Mouse (Mus musculus): Measurements from ENCODE around the gene Mto1. TPM values are rescaled to one million over a fixed set of nuclear protein-coding genes. Genes with fewer than 3 reads are reported as not detected.
"Not testable (repeated sequence)": the region's sequence is repeated elsewhere in the genome, so short reads cannot be mapped to it uniquely, and the experiment has no call there.

Gene Mto1
- polyA plus RNA-seq, 1 experiment = 23.4 TPM

DNA sequence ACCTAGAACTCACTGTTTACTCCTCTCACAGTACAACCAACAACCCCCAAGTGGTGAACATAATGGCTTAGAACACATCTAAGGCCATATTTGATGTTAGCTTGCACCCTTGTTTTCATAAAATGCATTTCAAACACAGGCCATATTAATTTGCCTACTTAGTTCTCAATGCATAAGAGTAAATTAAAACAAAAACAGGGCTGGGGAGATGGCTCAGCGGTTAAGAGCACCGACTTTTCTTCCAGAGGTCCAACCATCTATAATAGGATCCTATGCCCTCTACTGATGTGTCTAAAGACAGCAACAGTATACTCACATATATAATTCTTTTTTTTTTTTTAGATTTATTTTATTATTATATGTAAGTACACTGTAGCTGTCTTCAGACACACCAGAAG, 27.4 kb downstream of the Mto1 start:
- Histone ChIP-seq H3K27me3 (replicated peaks; ENCODE audit: control insufficient read depth, insufficient read depth, low read length) (no peaks in the 10 kb centered on the region), H3K27ac (ENCODE audit: insufficient read depth, low read depth, low read length) (no peak overlapping the region), H3K36me3 (ENCODE audit: control insufficient read depth, insufficient read depth, low read length) (peaks cover 23% of the 10 kb centered on the region), H3K4me3 (ENCODE audit: insufficient read depth, low read depth, low read length) (no peak overlapping the region), H3K4me1 (ENCODE audit: control insufficient read depth, insufficient read depth, low read length) (peaks cover 7% of the 10 kb centered on the region; the same call in 1 of the 2 replicates)
- DNase-seq = no peak
- no peak for TF ChIP-seq CTCF (conservative IDR thresholded peaks at IDR 0.05; ENCODE audit: insufficient read depth, insufficient read length, low read depth, low read length)
- TF ChIP-seq POLR2A (IDR thresholded peaks at IDR 0.05; ENCODE audit: low read depth, low read length) = no peak
- 82% methylated on average over 2 of the region's 2 CpGs for WGBS

DNA sequence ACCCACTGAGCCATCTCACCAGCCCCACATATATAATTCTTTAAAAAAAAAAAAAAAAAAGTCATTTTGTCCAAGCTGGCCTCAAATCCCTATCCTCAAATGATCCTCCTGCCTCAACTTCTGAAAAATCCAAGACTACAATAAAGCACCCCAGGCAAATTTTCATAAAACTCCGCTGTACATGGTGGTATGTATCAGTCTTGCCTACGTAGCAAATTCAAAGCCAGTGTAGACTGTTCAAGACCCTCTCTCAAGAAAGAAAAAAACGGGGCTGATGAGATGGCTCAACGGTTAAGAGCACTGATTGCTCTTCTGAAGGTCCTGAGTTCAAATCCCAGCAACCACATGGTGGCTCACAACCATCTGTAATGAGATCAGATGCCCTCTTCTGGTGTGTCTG, 27.9 kb downstream of the Mto1 start:
- no peaks in the 10 kb centered on the region for H3K27me3 ChIP-seq (replicated peaks; ENCODE audit: control insufficient read depth, insufficient read depth, low read length)
- H3K4me3 ChIP-seq (ENCODE audit: insufficient read depth, low read depth, low read length) = no peak overlapping the region
- 76% methylated on average over 4 of the region's 4 CpGs for WGBS
- TF ChIP-seq CTCF (conservative IDR thresholded peaks at IDR 0.05; ENCODE audit: insufficient read depth, insufficient read length, low read depth, low read length) (no peak), POLR2A (IDR thresholded peaks at IDR 0.05; ENCODE audit: low read depth, low read length) (no peak)
- no peak overlapping the region for H3K27ac ChIP-seq (ENCODE audit: insufficient read depth, low read depth, low read length)
- DNase-seq = no peak
- peaks cover 23% of the 10 kb centered on the region for H3K36me3 ChIP-seq (ENCODE audit: control insufficient read depth, insufficient read depth, low read length)
- H3K4me1 ChIP-seq (ENCODE audit: control insufficient read depth, insufficient read depth, low read length) = peaks cover 7% of the 10 kb centered on the region; the same call in 1 of the 2 replicates

GRCm38 (mm10) chr9:78476531-78477020, 28.6 kb downstream of the Mto1 start:
- no peak for TF ChIP-seq POLR2A (IDR thresholded peaks at IDR 0.05; ENCODE audit: low read depth, low read length)
- TF ChIP-seq CTCF (conservative IDR thresholded peaks at IDR 0.05; ENCODE audit: insufficient read depth, insufficient read length, low read depth, low read length) = no peak
- H3K36me3 ChIP-seq (ENCODE audit: control insufficient read depth, insufficient read depth, low read length) = peaks cover 23% of the 10 kb centered on the region
- no peak overlapping the region for H3K27ac ChIP-seq (ENCODE audit: insufficient read depth, low read depth, low read length)
- DNase-seq = peak; percentile 8
- H3K27me3 ChIP-seq (replicated peaks; ENCODE audit: control insufficient read depth, insufficient read depth, low read length) = no peaks in the 10 kb centered on the region
- no peak overlapping the region for H3K4me3 ChIP-seq (ENCODE audit: insufficient read depth, low read depth, low read length)
- 42% methylated on average over 1 of the region's 1 CpGs for WGBS
- H3K4me1 ChIP-seq (ENCODE audit: control insufficient read depth, insufficient read depth, low read length) = peaks cover 7% of the 10 kb centered on the region; the same call in 1 of the 2 replicates

DNA sequence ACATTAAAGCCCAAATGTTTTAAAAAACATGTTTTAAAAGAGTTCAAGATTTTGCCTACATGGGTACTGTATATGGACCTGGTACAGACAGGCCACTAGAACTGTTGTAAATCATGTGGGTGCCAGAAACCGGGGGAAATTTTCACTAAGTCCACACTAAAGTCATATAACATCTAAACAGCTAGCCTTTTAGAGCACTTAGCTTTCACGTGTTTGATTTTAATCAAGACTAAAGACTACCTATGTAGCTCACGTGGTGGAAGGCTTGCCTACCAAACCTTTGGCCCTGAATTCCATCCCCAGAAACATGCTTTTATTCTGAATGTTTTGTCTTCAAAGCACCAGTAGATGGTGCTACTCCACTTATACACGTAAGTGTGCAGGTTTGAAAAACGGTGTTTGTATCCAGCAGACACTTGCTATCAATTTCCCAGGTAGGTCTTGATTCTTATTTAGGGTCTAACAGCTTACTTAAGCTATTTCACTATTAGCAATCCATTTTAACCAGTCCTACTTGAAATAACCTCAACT, 29.1 kb downstream of the Mto1 start:
- Histone ChIP-seq H3K4me3 (ENCODE audit: insufficient read depth, low read depth, low read length) (no peak overlapping the region), H3K27me3 (replicated peaks; ENCODE audit: control insufficient read depth, insufficient read depth, low read length) (no peaks in the 10 kb centered on the region), H3K36me3 (ENCODE audit: control insufficient read depth, insufficient read depth, low read length) (peaks cover 23% of the 10 kb centered on the region), H3K4me1 (ENCODE audit: control insufficient read depth, insufficient read depth, low read length) (peaks cover 7% of the 10 kb centered on the region; the same call in 1 of the 2 replicates), H3K27ac (ENCODE audit: insufficient read depth, low read depth, low read length) (no peak overlapping the region)
- no peak for TF ChIP-seq POLR2A (IDR thresholded peaks at IDR 0.05; ENCODE audit: low read depth, low read length)
- 0 out of 2 replicates have a peak, but pooled peaks have one; percentile 5 for TF ChIP-seq CTCF (conservative IDR thresholded peaks at IDR 0.05; ENCODE audit: insufficient read depth, insufficient read length, low read depth, low read length)
- DNase-seq = peak; percentile 54
- WGBS = 7% methylated on average over 5 of the region's 5 CpGs

DNA sequence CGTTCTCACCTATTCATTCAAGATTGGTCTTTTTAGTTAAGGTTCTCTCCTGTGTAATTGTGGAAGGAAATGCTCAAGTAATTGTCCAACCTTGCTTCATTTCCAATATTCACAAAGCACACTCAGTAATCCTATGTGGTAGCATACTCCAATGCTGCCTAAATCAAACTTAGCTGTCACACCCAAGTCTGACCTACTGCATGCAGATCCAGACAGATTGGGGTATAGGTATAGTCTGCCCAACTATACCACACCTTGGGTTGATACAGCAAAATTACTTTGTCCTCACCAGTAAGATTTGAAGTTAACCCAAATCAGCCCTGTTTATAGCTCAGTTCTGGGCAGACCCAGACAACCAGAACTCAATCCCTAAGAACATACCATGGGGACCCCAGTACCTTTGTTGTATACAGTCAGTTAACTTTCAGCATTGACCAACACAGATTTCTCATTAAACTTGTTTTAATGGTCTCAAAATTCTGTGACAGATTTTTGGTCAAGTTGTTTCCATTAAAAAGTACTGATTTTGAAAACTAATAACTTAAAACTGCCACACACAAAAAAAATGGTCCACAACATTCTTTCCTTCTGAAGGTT, 30.1 kb downstream of the Mto1 start:
- not testable (repeated sequence) for H3K27ac ChIP-seq (ENCODE audit: insufficient read depth, low read depth, low read length); H3K4me3 ChIP-seq (ENCODE audit: insufficient read depth, low read depth, low read length); H3K27me3 ChIP-seq (replicated peaks; ENCODE audit: control insufficient read depth, insufficient read depth, low read length); DNase-seq
- peaks cover 11% of the 10 kb centered on the region; the same call in 1 of the 2 replicates for H3K4me1 ChIP-seq (ENCODE audit: control insufficient read depth, insufficient read depth, low read length)
- H3K36me3 ChIP-seq (ENCODE audit: control insufficient read depth, insufficient read depth, low read length) = peaks cover 23% of the 10 kb centered on the region
- 58% methylated on average over 1 of the region's 1 CpGs for WGBS

DNA sequence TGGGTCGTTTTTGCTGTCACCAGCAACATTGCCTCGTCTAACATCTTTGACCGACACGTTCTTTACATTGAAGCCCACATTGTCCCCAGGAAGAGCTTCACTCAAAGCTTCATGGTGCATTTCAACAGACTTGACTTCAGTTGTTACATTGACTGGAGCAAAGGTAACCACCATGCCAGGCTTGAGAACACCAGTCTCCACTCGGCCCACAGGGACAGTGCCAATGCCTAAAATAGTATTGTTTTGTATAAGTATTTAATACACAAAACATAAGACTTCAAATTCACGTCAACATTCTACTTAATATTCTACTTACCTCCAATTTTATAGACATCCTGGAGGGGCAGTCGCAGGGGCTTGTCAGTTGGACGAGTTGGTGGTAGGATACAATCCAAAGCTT, 31.3 kb downstream of the Mto1 start:
- peaks cover 23% of the 10 kb centered on the region for H3K36me3 ChIP-seq (ENCODE audit: control insufficient read depth, insufficient read depth, low read length)
- H3K27me3 ChIP-seq (replicated peaks; ENCODE audit: control insufficient read depth, insufficient read depth, low read length); H3K27ac ChIP-seq (ENCODE audit: insufficient read depth, low read depth, low read length); H3K4me3 ChIP-seq (ENCODE audit: insufficient read depth, low read depth, low read length); DNase-seq: not testable (repeated sequence)
- H3K4me1 ChIP-seq (ENCODE audit: control insufficient read depth, insufficient read depth, low read length) = peaks cover 11% of the 10 kb centered on the region; the same call in 1 of the 2 replicates
- WGBS = 18% methylated on average over 8 of the region's 8 CpGs

DNA sequence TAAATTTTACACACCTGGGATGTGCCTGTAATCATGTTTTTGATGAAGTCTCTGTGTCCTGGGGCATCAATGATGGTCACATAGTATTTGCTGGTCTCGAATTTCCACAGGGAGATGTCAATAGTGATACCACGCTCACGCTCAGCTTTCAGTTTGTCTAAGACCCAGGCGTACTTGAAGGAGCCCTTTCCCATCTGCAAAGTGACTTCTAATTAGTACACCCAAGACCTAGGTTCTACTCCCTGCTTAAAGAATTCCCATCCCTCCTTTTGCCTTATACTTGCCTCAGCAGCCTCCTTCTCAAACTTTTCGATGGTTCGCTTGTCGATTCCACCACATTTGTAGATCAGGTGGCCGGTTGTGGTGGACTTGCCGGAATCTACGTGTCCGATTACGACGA, 32.2 kb downstream of the Mto1 start:
- whole genome bisulfite sequencing = 2% methylated on average over 13 of the region's 13 CpGs
- H3K27me3 ChIP-seq (replicated peaks; ENCODE audit: control insufficient read depth, insufficient read depth, low read length); DNase-seq: not testable (repeated sequence)
- Histone ChIP-seq H3K36me3 (ENCODE audit: control insufficient read depth, insufficient read depth, low read length) (peaks cover 23% of the 10 kb centered on the region), H3K4me1 (ENCODE audit: control insufficient read depth, insufficient read depth, low read length) (peaks cover 11% of the 10 kb centered on the region; the same call in 1 of the 2 replicates), H3K27ac (ENCODE audit: insufficient read depth, low read depth, low read length) (peak overlapping the region; percentile 48; the same call in 1 of the 2 replicates), H3K4me3 (ENCODE audit: insufficient read depth, low read depth, low read length) (peak overlapping the region; percentile 95)
